ENCODE assay signal across 8 mouse cellular contexts in genomic region chr8:121907587-121908248, GRCm38 (mm10). TPM values are rescaled to one million over a fixed set of nuclear protein-coding genes. Genes with fewer than 3 reads are reported as not detected.
DNase-seq lines count a peak whose midpoint lies in the region; ATAC-seq and TF ChIP-seq lines count a peak whose summit lies in the region.

Slc7a5 (minus strand) TSS chr8:121907694.

- peaks cover 26 to 41% of the 10 kb centered on the region in 2 experiments for H3K4me1 ChIP-seq in CH12.LX (ENCODE audit: control insufficient read depth in 1 of 2, insufficient read depth in 2 of 2)
- peaks cover 39% of the 10 kb centered on the region for H3K4me1 ChIP-seq in forebrain, embryonic 12.5 days
- peaks cover 25% of the 10 kb centered on the region for H3K4me1 ChIP-seq in heart, postnatal 0 days (ENCODE audit: control insufficient read depth, insufficient read depth)
- peaks cover 62% of the 10 kb centered on the region for H3K4me1 ChIP-seq in liver, embryonic 16.5 days (ENCODE audit: control insufficient read depth, low read depth, low read length)
- peaks cover 32% of the 10 kb centered on the region for H3K4me1 ChIP-seq in neural tube, embryonic 13.5 days (replicated peaks)
- peaks cover 22% of the 10 kb centered on the region for H3K4me1 ChIP-seq in testis, adult 2 months (ENCODE audit: control insufficient read depth, insufficient read depth, low read length)

- H3K27ac ChIP-seq in CH12.LX (ENCODE audit: insufficient read depth, low read depth), result peak within 1 kb of the TSS; percentile 61
- peak within 1 kb of the TSS; percentile 42; the same call in 1 of the 2 replicates for H3K27ac ChIP-seq in forebrain, embryonic 12.5 days
- H3K27ac ChIP-seq in heart, postnatal 0 days (ENCODE audit: low read depth), result no peak within 1 kb of the TSS
- H3K27ac ChIP-seq in liver, embryonic 16.5 days (ENCODE audit: low read length), result peak within 1 kb of the TSS; percentile 70
- peak within 1 kb of the TSS; percentile 70 for H3K27ac ChIP-seq in neural tube, embryonic 13.5 days (replicated peaks)
- peak within 1 kb of the TSS; percentile 97 for H3K27ac ChIP-seq in testis, adult 2 months (ENCODE audit: control insufficient read depth, insufficient read depth, low read depth, low read length)

- no peaks in the 10 kb centered on the region for H3K27me3 ChIP-seq in CH12.LX (replicated peaks)
- peaks cover 13% of the 10 kb centered on the region for H3K27me3 ChIP-seq in forebrain, embryonic 12.5 days
- H3K27me3 ChIP-seq in heart, postnatal 0 days (ENCODE audit: control insufficient read depth, insufficient read depth, low read length), result no peaks in the 10 kb centered on the region
- no peaks in the 10 kb centered on the region for H3K27me3 ChIP-seq in liver, embryonic 16.5 days (ENCODE audit: control insufficient read depth, insufficient read depth, low read depth, low read length)
- peaks cover 11% of the 10 kb centered on the region for H3K27me3 ChIP-seq in neural tube, embryonic 13.5 days
- no peaks in the 10 kb centered on the region for H3K27me3 ChIP-seq in testis, adult 2 months (ENCODE audit: control insufficient read depth, insufficient read depth, low read length)

- H3K4me2 ChIP-seq in CH12.LX (ENCODE audit: insufficient read depth, low read depth, poor library complexity, severe bottlenecking), result peak within 1 kb of the TSS; percentile 53
- peak within 1 kb of the TSS; percentile 84 for H3K4me2 ChIP-seq in forebrain, embryonic 12.5 days
- H3K4me2 ChIP-seq in heart, postnatal 0 days (ENCODE audit: low read depth, low read length), result peak within 1 kb of the TSS; percentile 99
- H3K4me2 ChIP-seq in liver, embryonic 16.5 days (ENCODE audit: low read depth, low read length), result peak within 1 kb of the TSS; percentile 94
- H3K4me2 ChIP-seq in neural tube, embryonic 13.5 days, result peak within 1 kb of the TSS; percentile 92

- peak; percentile 94 for DNase-seq in CH12.LX (ENCODE audit: extremely low read depth)
- peak; percentile 92 for DNase-seq in c-Kit-positive CD71-positive TER-119-negative erythroid progenitor cells, embryonic 14.5 days (ENCODE audit: low read depth)
- peak; percentile 98 for DNase-seq in heart, postnatal 0 days (ENCODE audit: low spot score)
- peak; percentile 99 for DNase-seq in kidney, postnatal 4 days

- peak within 1 kb of the TSS; percentile 79 to 100 (median 98) for H3K4me3 ChIP-seq in CH12.LX (replicated peaks in 1 of 3; ENCODE audit: low read depth in 2 of 3, low read length in 2 of 3, poor library complexity in 1 of 3)
- peak within 1 kb of the TSS; percentile 73 for H3K4me3 ChIP-seq in forebrain, embryonic 12.5 days (replicated peaks)
- peak within 1 kb of the TSS; percentile 72 for H3K4me3 ChIP-seq in heart, postnatal 0 days (ENCODE audit: low read depth, low read length)
- H3K4me3 ChIP-seq in liver, embryonic 16.5 days (ENCODE audit: low read depth, low read length), result peak within 1 kb of the TSS; percentile 93
- peak within 1 kb of the TSS; percentile 78 for H3K4me3 ChIP-seq in neural tube, embryonic 13.5 days
- peak within 1 kb of the TSS; percentile 96 for H3K4me3 ChIP-seq in testis, adult 2 months (ENCODE audit: control insufficient read depth, low read depth, low read length)

- no peak for TF ChIP-seq EP300 in CH12.LX (IDR thresholded peaks at IDR 0.05; ENCODE audit: low read length)
- TF ChIP-seq EP300 in heart, postnatal 0 days (IDR thresholded peaks at IDR 0.05; ENCODE audit: low read depth), result no peak

- H3K9ac ChIP-seq in CH12.LX (ENCODE audit: insufficient read depth, low read depth), result peak within 1 kb of the TSS; percentile 89
- peak within 1 kb of the TSS; percentile 70 for H3K9ac ChIP-seq in forebrain, embryonic 12.5 days
- H3K9ac ChIP-seq in heart, postnatal 0 days (replicated peaks; ENCODE audit: low read depth, low read length), result peak within 1 kb of the TSS; percentile 64
- H3K9ac ChIP-seq in liver, embryonic 16.5 days (ENCODE audit: low read depth, low read length), result peak within 1 kb of the TSS; percentile 92
- peak within 1 kb of the TSS; percentile 78 for H3K9ac ChIP-seq in neural tube, embryonic 13.5 days

- no peak for TF ChIP-seq CTCF in CH12.LX (conservative IDR thresholded peaks at IDR 0.05 in 1 of 2, IDR thresholded peaks at IDR 0.05 in 1 of 2; ENCODE audit: low read depth in 2 of 2, low read length in 2 of 2)
- TF ChIP-seq CTCF in heart, postnatal 0 days (IDR thresholded peaks at IDR 0.05; ENCODE audit: low read depth), result no peak
- TF ChIP-seq CTCF in testis, adult 2 months (IDR thresholded peaks at IDR 0.05; ENCODE audit: control insufficient read depth, insufficient read depth, insufficient replicate concordance, low read depth, low read length), result no peak

- ATAC-seq in forebrain, embryonic 12.5 days (ENCODE audit: low FRiP score), result peak; percentile 93
- ATAC-seq in heart, postnatal 0 days (ENCODE audit: insufficient read depth, low read depth), result peak; percentile 96
- peak; percentile 88 for ATAC-seq in liver, embryonic 16.5 days (ENCODE audit: low read depth)
- peak; percentile 93 for ATAC-seq in neural tube, embryonic 13.5 days (ENCODE audit: low read depth)

- dilution Hi-C loops in CH12.LX (cut with MboI; ENCODE audit: extremely low pct_ligation_motif_present, extremely low pct_unique_long_range_greater_than_20kb, low sequenced_read_pairs), result no loop called here

- peaks cover 29 to 38% of the 10 kb centered on the region in 2 experiments for H3K36me3 ChIP-seq in CH12.LX (replicated peaks in 1 of 2; ENCODE audit: control insufficient read depth in 1 of 2, insufficient read depth in 1 of 2, low read length in 1 of 2)
- H3K36me3 ChIP-seq in forebrain, embryonic 12.5 days (replicated peaks), result no peaks in the 10 kb centered on the region
- no peaks in the 10 kb centered on the region for H3K36me3 ChIP-seq in heart, postnatal 0 days (replicated peaks; ENCODE audit: control insufficient read depth, insufficient read depth, low read length)
- peaks cover 5% of the 10 kb centered on the region; the same call in 1 of the 2 replicates for H3K36me3 ChIP-seq in liver, embryonic 16.5 days (ENCODE audit: control insufficient read depth, insufficient read depth)
- no peaks in the 10 kb centered on the region for H3K36me3 ChIP-seq in neural tube, embryonic 13.5 days
- no peaks in the 10 kb centered on the region; the same call in 1 of the 2 replicates for H3K36me3 ChIP-seq in testis, adult 2 months (ENCODE audit: control insufficient read depth, insufficient read depth, low read length)

- WGBS in forebrain, embryonic 12.5 days, result under 1% methylated on average over 54 of the region's 61 CpGs
- under 1% methylated on average over 49 of the region's 61 CpGs for WGBS in heart, postnatal 0 days
- under 1% methylated on average over 60 of the region's 61 CpGs for WGBS in liver, embryonic 16.5 days (ENCODE audit: insufficient replicate concordance)
- under 1% methylated on average over 59 of the region's 61 CpGs for WGBS in neural tube, embryonic 13.5 days

- in situ Hi-C loops in CH12.LX (cut with MboI; ENCODE audit: low pct_ligation_motif_present, low pct_unique_long_range_greater_than_20kb, low sequenced_read_pairs), result loop anchor here (5.0 kb wide), 1 partner anchor 55 kb away; no protein-coding TSS in a partner anchor

- peaks cover 63% of the 10 kb centered on the region for H3K79me2 ChIP-seq in CH12.LX (replicated peaks; ENCODE audit: control insufficient read depth, extremely low read depth, insufficient read depth, poor library complexity, severe bottlenecking)

- TF ChIP-seq POLR2A in CH12.LX (IDR thresholded peaks at IDR 0.05; ENCODE audit: low read depth, low read length), result peak; percentile 99
- TF ChIP-seq POLR2A in testis, adult 2 months (IDR thresholded peaks at IDR 0.05; ENCODE audit: control insufficient read depth, low read depth, low read length), result peak; percentile 92

- H3K9me3 ChIP-seq in CH12.LX (replicated peaks; ENCODE audit: low read length), result no peaks in the 10 kb centered on the region
- H3K9me3 ChIP-seq in forebrain, embryonic 12.5 days, result no peaks in the 10 kb centered on the region
- no peaks in the 10 kb centered on the region for H3K9me3 ChIP-seq in heart, postnatal 0 days (replicated peaks; ENCODE audit: control insufficient read depth, low read length)
- no peaks in the 10 kb centered on the region for H3K9me3 ChIP-seq in liver, embryonic 16.5 days (replicated peaks; ENCODE audit: control insufficient read depth, low read length)
- no peaks in the 10 kb centered on the region for H3K9me3 ChIP-seq in neural tube, embryonic 13.5 days

- TF ChIP-seq RAD21 in CH12.LX (IDR thresholded peaks at IDR 0.05; ENCODE audit: low read depth, low read length), result no peak

TF ChIP-seq in CH12.LX, 34 proteins besides CTCF, POLR2A, EP300 and RAD21 (continues in another document):
- TF ChIP-seq ZC3H11A (IDR thresholded peaks at IDR 0.05; ENCODE audit: low read depth, low read length) (no peak), USF1 (IDR thresholded peaks at IDR 0.05; ENCODE audit: low read depth, low read length) (peak; percentile 16; the same call in 1 of the 2 replicates), ZNF384 (IDR thresholded peaks at IDR 0.05; ENCODE audit: low read depth, low read length) (no peak), MAFK (IDR thresholded peaks at IDR 0.05; ENCODE audit: insufficient replicate concordance, low read length) (no peak), SIN3A (IDR thresholded peaks at IDR 0.05; ENCODE audit: low read length) (peak; percentile 97), GABPA (IDR thresholded peaks at IDR 0.05; ENCODE audit: insufficient replicate concordance, low read depth, low read length) (no peak), POLR2AphosphoS2 (IDR thresholded peaks at IDR 0.05; ENCODE audit: low read depth, low read length) (peak; percentile 94), RCOR1 (conservative IDR thresholded peaks at IDR 0.05; ENCODE audit: low read depth, low read length) (no peak), NRF1 (IDR thresholded peaks at IDR 0.05; ENCODE audit: low read depth, low read length) (peak; percentile 69), IRF4 (IDR thresholded peaks at IDR 0.05; ENCODE audit: low read depth, low read length) (peak; percentile 24), ZKSCAN1 (IDR thresholded peaks at IDR 0.05; ENCODE audit: borderline replicate concordance, low read depth, low read length) (no peak), HCFC1 (IDR thresholded peaks at IDR 0.05; ENCODE audit: low read depth, low read length) (0 out of 2 replicates have a peak, but pooled peaks have one; percentile 7), MYC (IDR thresholded peaks at IDR 0.05; ENCODE audit: low read depth, low read length) (peak; percentile 98)

RNA-seq across cellular contexts. Expression of gene Slc7a5, which starts in this region (rescaled TPM):
- total RNA-seq in CH12.LX (2012; rRNA removed), result 156 and 207 TPM in 2 replicates
- total RNA-seq in CH12.LX (2014; rRNA removed), result 110 and 119 TPM in 2 replicates
- polyA plus RNA-seq in CH12.LX (2012; ENCODE audit: insufficient read length, low read depth), result 235 and 291 TPM in 2 replicates
- 34.7 and 37.6 TPM in 2 replicates for polyA plus RNA-seq in forebrain, embryonic 12.5 days (2016; fragmentation: Nextera tagmentation; extraction: Ambion mirVana)
- 24.7 and 27.1 TPM in 2 replicates for total RNA-seq in heart, postnatal 0 days (2014; rRNA removed; ENCODE audit: low replicate concordance)
- polyA plus RNA-seq in heart, postnatal 0 days (2015; fragmentation: Nextera tagmentation; extraction: Ambion mirVana), result 5.8 and 7.1 TPM in 2 replicates
- polyA plus RNA-seq in liver, embryonic 16.5 days (2015; fragmentation: Nextera tagmentation; extraction: Ambion mirVana), result 32.9 and 36.9 TPM in 2 replicates
- 38.7 and 38.9 TPM in 2 replicates for polyA plus RNA-seq in neural tube, embryonic 13.5 days (2015; fragmentation: Nextera tagmentation; extraction: Ambion mirVana)
- 84.9 and 104 TPM in 2 replicates for polyA plus RNA-seq in testis, adult 2 months (2012; rRNA removed)
